Mouse (Mus musculus) midbrain, embryonic 13.5 days (tissue): ENCODE data around the gene Il12b. TPM values are rescaled to one million over a fixed set of nuclear protein-coding genes. Genes with fewer than 3 reads are reported as not detected.

Experiments
- ATAC-seq: fragments of 200-750 bp; cut with Nextera tagmentation; 2 replicates; pipeline ENCODE4 v1.8.0; 2017; ENCODE audit warnings: mild to moderate bottlenecking, moderate TSS enrichment, moderate library complexity
- H3K27ac ChIP-seq: fragments of 300-500 bp; sonication (generic); 2 replicates; pipeline ENCODE4 v1.5.1; 2015; ENCODE audit warnings: inconsistent platforms, mild to moderate bottlenecking, moderate library complexity
- H3K27me3 ChIP-seq: fragments of 300-500 bp; sonication (generic); 2 replicates; pipeline ENCODE4 v1.6.1; 2015; ENCODE audit warnings: mild to moderate bottlenecking, inconsistent platforms
- H3K36me3 ChIP-seq: fragments of 300-500 bp; sonication (generic); 2 replicates; pipeline ENCODE4 v1.6.1; 2015; ENCODE audit warnings: mild to moderate bottlenecking, inconsistent platforms
- H3K4me1 ChIP-seq: fragments of 300-500 bp; sonication (generic); replicated peaks from 2 replicates; pipeline ENCODE4 v1.6.1; 2015; ENCODE audit warnings: inconsistent platforms
- H3K4me2 ChIP-seq: fragments of 300-500 bp; sonication (generic); replicated peaks from 2 replicates; pipeline ENCODE4 v1.6.1; 2015; ENCODE audit warnings: moderate library complexity, mild to moderate bottlenecking, inconsistent platforms
- H3K4me3 ChIP-seq: fragments of 300-500 bp; sonication (generic); replicated peaks from 2 replicates; pipeline ENCODE4 v1.5.1; 2015; ENCODE audit warnings: mild to moderate bottlenecking, inconsistent platforms
- H3K9ac ChIP-seq: fragments of 300-500 bp; sonication (generic); replicated peaks from 2 replicates; pipeline ENCODE4 v1.6.1; 2015; ENCODE audit warnings: mild to moderate bottlenecking, inconsistent platforms
- H3K9me3 ChIP-seq: fragments of 300-500 bp; sonication (generic); 2 replicates; pipeline ENCODE4 v1.6.1; 2016; ENCODE audit warnings: mild to moderate bottlenecking, inconsistent platforms
- WGBS: fragments of 180-500 bp; shearing (Covaris S2); methylation state at CpG from one replicate; pipeline ENCODE4 v1.1.7; 2015; 5-methylcytosine and 5-hydroxymethylcytosine counted together
- polyA plus RNA-seq: library from polyadenylated mRNA; unstranded; fragments of >200 nt; fragmentation: Nextera tagmentation; extraction: Ambion mirVana; gene quantifications from 2 replicates; pipeline ENCODE4 v1.2.1, GENCODE M21; 2015

Il12b gene
- polyA plus RNA-seq, 1 experiment from 2014 or later = not detected

DNA sequence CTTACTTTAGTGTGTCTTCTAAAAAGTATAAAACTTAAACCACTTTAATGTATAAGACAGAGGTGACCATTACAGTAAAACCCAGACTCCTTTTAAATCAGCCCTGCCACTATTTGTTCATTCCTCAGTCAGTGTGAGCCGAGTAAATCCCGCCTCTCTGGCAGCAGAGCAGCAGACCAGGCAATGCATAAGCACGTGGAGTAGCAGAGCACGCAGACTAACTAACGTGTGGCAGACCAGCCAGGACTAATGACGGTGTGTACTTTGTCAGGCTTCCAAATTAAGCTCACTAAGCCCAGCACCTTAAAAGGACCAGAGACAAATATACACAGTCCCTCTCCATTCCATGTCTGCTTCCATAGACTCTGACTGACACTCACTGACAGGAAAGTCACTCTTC lies 61.6 kb downstream of the Il12b start:
- H3K27ac ChIP-seq = no peak overlapping the region
- H3K4me1 ChIP-seq = no peaks in the 10 kb centered on the region
- no peak overlapping the region for H3K9ac ChIP-seq
- H3K9me3 ChIP-seq = no peaks in the 10 kb centered on the region
- WGBS = 87% methylated on average over 6 of the region's 6 CpGs
- no peaks in the 10 kb centered on the region for H3K27me3 ChIP-seq
- no peak overlapping the region for H3K4me2 ChIP-seq
- H3K4me3 ChIP-seq = no peak overlapping the region
- peaks cover 55% of the 10 kb centered on the region for H3K36me3 ChIP-seq
- ATAC-seq = no peak

Other genes with a start within 250 kb of the Il12b start
- 68.5 and 69.6 TPM in 2 replicates for gene Ublcp1, start 70.4 kb downstream of the Il12b start, polyA plus RNA-seq
- 114 and 127 TPM in 2 replicates for gene Rnf145, start 118.9 kb downstream of the Il12b start, polyA plus RNA-seq
- 93.8 and 94.0 TPM in 2 replicates for gene Ebf1, start 217.3 kb downstream of the Il12b start, polyA plus RNA-seq